Mouse (Mus musculus) MEL-GATA-1-ER (cell line): ENCODE results near the gene Mier1.
"Not testable (repeated sequence)": the region's sequence is repeated elsewhere in the genome, so short reads cannot be mapped to it uniquely, and the experiment has no call there.

Source experiments
- DNase-seq: peaks from one replicate; pipeline ENCODE4 v3.0.0-alpha.2; 2012; ENCODE audit warnings: low read depth; ENCODE audit errors: extremely low read depth

The Mier1 gene

GRCm38 (mm10) chr4:103158781-103159180, 44.6 kb downstream of the Mier1 start:
- no peak for DNase-seq

- DNase-seq = not testable (repeated sequence)
Observed at GRCm38 (mm10) chr4:103166198-103166597, 52.0 kb downstream of the Mier1 start.

- no peak for DNase-seq
Observed at GRCm38 (mm10) chr4:103171256-103171655, 57.1 kb downstream of the Mier1 start.

GRCm38 (mm10) chr4:103173507-103173906, 59.3 kb downstream of the Mier1 start:
- DNase-seq = no peak

GRCm38 (mm10) chr4:103174001-103174400, 59.8 kb downstream of the Mier1 start:
- no peak for DNase-seq

- no peak for DNase-seq
Observed at GRCm38 (mm10) chr4:103177681-103178080, 63.5 kb downstream of the Mier1 start.

GRCm38 (mm10) chr4:103178635-103179318, 64.6 kb downstream of the Mier1 start:
- DNase-seq = no peak

GRCm38 (mm10) chr4:103179581-103179980, 65.4 kb downstream of the Mier1 start:
- no peak for DNase-seq

- DNase-seq = no peak
Observed at GRCm38 (mm10) chr4:103180300-103180888, 66.2 kb downstream of the Mier1 start.

GRCm38 (mm10) chr4:103188786-103189640, 74.8 kb downstream of the Mier1 start:
- no peak for DNase-seq

- DNase-seq = no peak
Observed at GRCm38 (mm10) chr4:103192421-103192820, 78.2 kb downstream of the Mier1 start.

GRCm38 (mm10) chr4:103197401-103197800, 83.2 kb downstream of the Mier1 start:
- DNase-seq = no peak

GRCm38 (mm10) chr4:103199086-103199485, 84.9 kb downstream of the Mier1 start:
- DNase-seq = no peak

GRCm38 (mm10) chr4:103200046-103200445, 85.9 kb downstream of the Mier1 start:
- no peak for DNase-seq

GRCm38 (mm10) chr4:103203646-103204045, 89.5 kb downstream of the Mier1 start:
- no peak for DNase-seq

GRCm38 (mm10) chr4:103208553-103208952, 94.4 kb downstream of the Mier1 start:
- DNase-seq = no peak

- DNase-seq = no peak
Observed at GRCm38 (mm10) chr4:103213859-103214497, 99.8 kb downstream of the Mier1 start.

- DNase-seq = no peak
Observed at GRCm38 (mm10) chr4:103214498-103214924, 100.3 kb downstream of the Mier1 start.
